Mouse (Mus musculus): ENCODE data around the gene Plvap. TPM values are rescaled to one million over a fixed set of nuclear protein-coding genes. Genes with fewer than 3 reads are reported as not detected.

The Plvap gene
- total RNA-seq (2012; rRNA removed) = 8.2 and 11.7 TPM in 2 replicates
- polyA plus RNA-seq (2012; ENCODE audit: insufficient read depth in 1 of 2, insufficient read length in 2 of 2, low read depth in 1 of 2, low replicate concordance in 2 of 2, missing spikeins in 1 of 2) = 10 to 100 TPM in 1 of 2 experiments, not detected in 1; 20.4 TPM

DNA sequence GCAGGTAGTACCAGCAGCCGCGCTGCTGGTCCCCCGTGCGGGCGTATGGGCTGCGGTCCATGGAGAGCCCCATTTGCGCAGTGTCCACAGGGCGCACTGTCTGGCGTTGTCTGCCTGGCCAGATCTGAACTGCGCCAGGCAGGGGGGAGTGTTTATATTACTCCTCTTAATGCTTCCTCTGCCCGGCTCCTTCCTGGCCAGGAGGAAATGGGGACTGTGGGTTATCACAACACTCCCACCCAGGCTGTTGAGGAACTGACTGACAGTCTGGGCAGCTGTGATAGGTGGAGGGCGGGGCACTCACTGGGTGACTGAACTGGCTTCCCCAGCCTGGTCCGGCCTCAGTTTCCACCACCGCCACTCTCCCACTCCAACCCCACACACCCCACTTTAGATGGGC is at the start of gene Plvap:
Gene Plvap (minus strand): TSS at position 109 of the 400 bp plus-strand sequence.
- no peaks in the 10 kb centered on the region for H3K27me3 ChIP-seq (ENCODE audit: control insufficient read depth in 1 of 2, insufficient read depth in 2 of 2, low read length in 2 of 2)
- peaks cover 0 to 3% of the 10 kb centered on the region in 2 experiments; a peak in 1 of 4 replicates for H3K36me3 ChIP-seq (ENCODE audit: control insufficient read depth in 1 of 2, insufficient read depth in 2 of 2, low read length in 2 of 2)
- DNase-seq (ENCODE audit: low read depth, low spot score) = peak; percentile 92
- peaks cover 2 to 19% of the 10 kb centered on the region in 2 experiments; a peak in 3 of 4 replicates for H3K4me1 ChIP-seq (ENCODE audit: control insufficient read depth in 1 of 2, insufficient read depth in 2 of 2, low read length in 2 of 2)
- peak within 1 kb of the TSS; percentile 66 for H3K9ac ChIP-seq (ENCODE audit: control insufficient read depth, low read depth, low read length, poor library complexity, severe bottlenecking)
- TF ChIP-seq TBP (IDR thresholded peaks at IDR 0.05; ENCODE audit: low read depth, low read length) (peak; percentile 45; the same call in 1 of the 2 replicates), CHD2 (IDR thresholded peaks at IDR 0.05; ENCODE audit: low read length) (no peak), MXI1 (IDR thresholded peaks at IDR 0.05; ENCODE audit: low read depth, low read length) (peak; percentile 25; the same call in 1 of the 2 replicates), EP300 (IDR thresholded peaks at IDR 0.05; ENCODE audit: low read depth in 1 of 2, low read length in 2 of 2) (peak; percentile 76 to 91), ETS1 (IDR thresholded peaks at IDR 0.05; ENCODE audit: low read depth, low read length) (peak; percentile 20; the same call in 1 of the 2 replicates), TCF12 (IDR thresholded peaks at IDR 0.05; ENCODE audit: low read depth, low read length) (peak; percentile 87), USF2 (IDR thresholded peaks at IDR 0.05; ENCODE audit: borderline replicate concordance in 1 of 2, insufficient read depth in 1 of 2, low read depth in 1 of 2, low read length in 2 of 2) (no peak), SIN3A (IDR thresholded peaks at IDR 0.05; ENCODE audit: low read length) (peak; percentile 71; the same call in 1 of the 2 replicates), NELFE (IDR thresholded peaks at IDR 0.05; ENCODE audit: low read depth, low read length) (0 out of 2 replicates have a peak, but pooled peaks have one; percentile 22), MAZ (IDR thresholded peaks at IDR 0.05; ENCODE audit: low read depth, low read length) (peak; percentile 72; the same call in 1 of the 2 replicates), GATA1 (IDR thresholded peaks at IDR 0.05; ENCODE audit: low read depth, low read length) (peak; percentile 78), ZKSCAN1 (IDR thresholded peaks at IDR 0.05; ENCODE audit: low read depth, low read length) (no peak), POLR2A (IDR thresholded peaks at IDR 0.05; ENCODE audit: control insufficient read depth in 1 of 2, insufficient read depth in 1 of 2, low read depth in 1 of 2, low read length in 2 of 2, poor library complexity in 1 of 2) (peak; percentile 49 to 57; a peak in 1 of 4 replicates), TAL1 (IDR thresholded peaks at IDR 0.05; ENCODE audit: low read length) (peak; percentile 92), E2F4 (IDR thresholded peaks at IDR 0.05; ENCODE audit: borderline replicate concordance, low read depth, low read length) (no peak)
- peak within 1 kb of the TSS; percentile 62 for H3K27ac ChIP-seq (ENCODE audit: control insufficient read depth, low read depth, low read length)
- peaks cover 3% of the 10 kb centered on the region for H3K79me2 ChIP-seq (ENCODE audit: control insufficient read depth, insufficient read depth, low read length, poor library complexity)
- H3K4me3 ChIP-seq (ENCODE audit: control insufficient read depth in 1 of 2, insufficient read depth in 1 of 2, low read depth in 2 of 2, low read length in 2 of 2) = peak within 1 kb of the TSS; percentile 11 to 55
- H3K9me3 ChIP-seq (replicated peaks; ENCODE audit: insufficient read depth, low read length) = no peaks in the 10 kb centered on the region

DNA sequence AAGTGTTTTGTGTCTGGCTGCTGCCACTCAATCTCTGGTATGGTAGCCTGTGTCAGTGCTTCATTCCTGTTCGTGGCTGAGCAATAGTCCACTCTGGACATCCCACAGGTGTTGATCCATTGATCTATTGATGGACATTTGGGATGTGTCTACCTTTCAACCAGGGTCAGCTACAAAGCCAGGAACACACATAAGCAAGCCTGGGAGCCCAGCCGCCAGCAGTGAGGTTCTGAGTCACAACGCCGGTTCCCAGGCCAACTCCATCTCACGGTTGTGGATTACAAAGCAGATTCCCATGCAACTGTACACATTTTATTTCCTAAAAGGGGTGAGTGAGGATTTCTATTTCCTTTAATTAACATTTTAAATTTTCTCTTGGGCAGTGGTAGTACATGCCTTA is 49.2 kb upstream of the Plvap start:
- no peak for DNase-seq (ENCODE audit: low read depth, low spot score)
- no peaks in the 10 kb centered on the region for H3K9me3 ChIP-seq (replicated peaks; ENCODE audit: insufficient read depth, low read length)
- TF ChIP-seq ELF1 (IDR thresholded peaks at IDR 0.05; ENCODE audit: low read depth, low read length) (no peak), TCF12 (IDR thresholded peaks at IDR 0.05; ENCODE audit: low read depth, low read length) (no peak), NRF1 (IDR thresholded peaks at IDR 0.05; ENCODE audit: insufficient read depth, low read depth, low read length, poor library complexity, severe bottlenecking) (no peak), RAD21 (IDR thresholded peaks at IDR 0.05; ENCODE audit: low read depth, low read length) (no peak), MAFK (IDR thresholded peaks at IDR 0.05; ENCODE audit: borderline replicate concordance, low read depth, low read length) (no peak), E2F4 (IDR thresholded peaks at IDR 0.05; ENCODE audit: borderline replicate concordance, low read depth, low read length) (no peak), NELFE (IDR thresholded peaks at IDR 0.05; ENCODE audit: low read depth, low read length) (no peak), HCFC1 (IDR thresholded peaks at IDR 0.05; ENCODE audit: low read depth, low read length) (no peak)
- no peaks in the 10 kb centered on the region for H3K79me2 ChIP-seq (ENCODE audit: control insufficient read depth, insufficient read depth, low read length, poor library complexity)
- H3K9ac ChIP-seq (ENCODE audit: control insufficient read depth, low read depth, low read length, poor library complexity, severe bottlenecking) = no peak overlapping the region
- H3K4me3 ChIP-seq (ENCODE audit: control insufficient read depth in 1 of 2, insufficient read depth in 1 of 2, low read depth in 2 of 2, low read length in 2 of 2) = no peak overlapping the region
- H3K27ac ChIP-seq (ENCODE audit: control insufficient read depth, low read depth, low read length) = no peak overlapping the region
- peaks cover 4 to 11% of the 10 kb centered on the region in 2 experiments; a peak in 3 of 4 replicates for H3K4me1 ChIP-seq (ENCODE audit: control insufficient read depth in 1 of 2, insufficient read depth in 2 of 2, low read length in 2 of 2)
- peaks cover 0 to 7% of the 10 kb centered on the region in 2 experiments; a peak in 2 of 4 replicates for H3K36me3 ChIP-seq (ENCODE audit: control insufficient read depth in 1 of 2, insufficient read depth in 2 of 2, low read length in 2 of 2)
- H3K27me3 ChIP-seq (ENCODE audit: control insufficient read depth in 1 of 2, insufficient read depth in 2 of 2, low read length in 2 of 2) = no peaks in the 10 kb centered on the region

All from MEL (cell line).